Mouse (Mus musculus) WW6 (cell line): ENCODE measurements around the gene Slc25a19.
"Not testable (repeated sequence)": the region's sequence is repeated elsewhere in the genome, so short reads cannot be mapped to it uniquely, and the experiment has no call there.

Experiments used
- DNase-seq: peaks from one replicate; pipeline ENCODE4 v3.0.0-alpha.2; 2013; ENCODE audit warnings: low read depth, low spot score

Gene Slc25a19

GRCm38 (mm10) chr11:115627705-115628464 lies at the start of gene Slc25a19:
Gene Slc25a19 (minus strand): TSS chr11:115628295.
- peak; percentile 100 for DNase-seq

DNA sequence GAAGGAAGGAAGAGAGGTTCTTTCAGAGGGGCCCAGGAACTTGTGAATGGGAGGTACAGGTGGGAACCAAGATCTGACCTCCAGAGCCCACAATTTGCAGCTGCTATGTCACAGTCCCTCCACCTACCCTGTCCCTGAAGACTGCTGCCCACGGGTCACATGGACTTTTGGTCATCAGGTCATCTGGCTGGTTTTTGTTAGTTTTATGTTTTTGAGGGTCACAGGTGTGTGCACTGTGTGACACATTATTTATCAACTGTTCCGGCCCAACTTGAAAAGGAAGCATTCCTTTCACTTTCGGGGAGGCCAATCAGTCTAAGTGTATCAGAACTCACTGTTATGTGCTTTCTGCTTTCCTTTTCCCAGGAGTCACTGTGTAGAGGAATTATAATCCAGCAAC lies 49.4 kb upstream of the Slc25a19 start:
- no peak for DNase-seq

- no peak for DNase-seq
Measured at GRCm38 (mm10) chr11:115676738-115677137, 48.6 kb upstream of the Slc25a19 start.

GRCm38 (mm10) chr11:115674235-115674865 lies 46.3 kb upstream of the Slc25a19 start:
- DNase-seq, result no peak

GRCm38 (mm10) chr11:115673471-115674234 lies 45.6 kb upstream of the Slc25a19 start:
- DNase-seq, result no peak

- no peak for DNase-seq
Measured at GRCm38 (mm10) chr11:115672226-115672987, 44.3 kb upstream of the Slc25a19 start.

DNA sequence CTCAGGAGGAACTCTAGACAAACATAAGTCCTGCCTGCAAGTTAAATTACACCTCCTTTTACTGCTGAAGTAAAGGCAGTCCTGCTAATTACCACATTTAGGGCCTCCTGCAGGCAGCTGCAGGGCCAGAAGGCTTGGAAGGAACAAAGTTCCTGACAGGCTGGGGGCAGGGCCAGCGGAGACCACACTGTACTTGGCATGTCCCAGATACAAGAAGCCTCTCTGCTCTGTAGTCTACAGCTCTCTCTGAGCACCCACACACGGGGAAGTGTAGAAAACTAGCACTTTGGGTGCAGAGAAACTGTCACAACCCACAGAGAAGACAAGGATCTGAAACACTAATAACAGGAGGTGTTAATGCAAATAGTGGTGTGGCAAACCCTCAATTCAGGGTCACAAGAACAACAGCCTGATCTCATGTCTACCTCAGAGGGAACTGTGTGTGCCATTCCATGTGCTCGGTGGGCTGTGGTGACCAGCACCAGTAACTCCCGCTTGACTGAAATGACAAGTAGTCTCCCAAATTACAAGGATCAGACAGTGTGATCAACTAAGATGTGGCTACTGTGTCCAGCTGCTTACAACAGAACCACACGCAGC lies 42.5 kb upstream of the Slc25a19 start:
- DNase-seq, result no peak

- DNase-seq, result no peak
Measured at GRCm38 (mm10) chr11:115663676-115664335, 35.7 kb upstream of the Slc25a19 start.

DNA sequence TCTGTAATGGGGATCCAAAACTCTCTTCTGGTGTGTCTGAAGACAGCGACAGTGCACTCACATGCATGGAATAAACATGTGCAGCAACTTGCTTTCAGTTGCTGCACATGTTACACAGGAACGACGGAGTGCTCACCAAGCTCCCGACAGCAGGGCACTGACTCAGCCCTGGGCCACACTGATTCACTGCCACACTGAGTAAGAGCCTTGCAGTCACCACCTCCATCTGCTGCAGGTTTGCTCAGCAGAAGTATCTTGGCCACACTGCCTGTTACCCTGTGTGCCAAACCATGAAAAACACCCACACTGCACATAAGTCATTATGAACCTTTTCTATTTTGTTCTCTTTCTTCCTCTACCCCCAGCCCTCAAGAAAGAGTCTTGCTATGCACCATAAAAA lies 32.3 kb upstream of the Slc25a19 start:
- DNase-seq, result no peak

DNA sequence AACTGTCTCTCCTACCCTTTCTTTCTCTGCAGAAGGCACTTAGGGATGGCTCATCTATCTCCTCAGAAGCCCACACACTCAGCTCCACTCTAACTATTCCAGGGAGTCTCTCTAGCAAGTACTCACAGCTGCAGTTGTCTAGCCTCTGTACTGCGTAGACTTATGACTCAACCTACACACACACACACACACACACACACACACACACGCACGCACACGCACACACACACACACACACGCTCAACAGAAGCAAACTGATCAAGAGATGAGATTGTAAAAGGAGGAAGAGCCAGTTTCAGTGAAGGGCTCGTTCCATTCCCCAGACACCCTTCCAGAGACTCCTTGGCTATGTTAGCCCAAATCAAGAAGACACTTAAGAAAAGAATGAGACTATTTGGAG lies 30.4 kb upstream of the Slc25a19 start:
- DNase-seq, result no peak

- DNase-seq, result no peak
Measured at GRCm38 (mm10) chr11:115654128-115654527, 26.0 kb upstream of the Slc25a19 start.

DNA sequence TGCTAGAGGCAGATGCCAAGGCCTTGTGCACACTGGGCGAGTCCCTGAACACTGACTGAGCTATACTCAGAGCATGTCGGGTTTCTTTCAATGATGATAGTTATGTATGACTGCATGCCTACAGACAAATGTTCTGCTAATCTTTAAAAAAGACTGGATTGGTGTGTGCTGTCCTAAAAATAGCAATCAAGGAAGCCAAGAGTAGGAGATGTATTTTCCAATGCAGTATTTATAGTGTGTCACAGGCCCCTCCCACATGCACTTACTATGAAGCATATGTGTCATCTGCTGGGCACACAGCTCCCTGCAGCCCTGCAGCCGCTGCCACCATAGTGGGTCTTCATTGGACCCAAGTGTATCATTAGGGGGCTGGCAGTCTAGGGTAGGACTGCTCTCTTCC lies 25.1 kb upstream of the Slc25a19 start:
- no peak for DNase-seq

GRCm38 (mm10) chr11:115651680-115652079 lies 23.6 kb upstream of the Slc25a19 start:
- no peak for DNase-seq

- DNase-seq, result no peak
Measured at GRCm38 (mm10) chr11:115649706-115650105, 21.6 kb upstream of the Slc25a19 start.

- peak; percentile 61 for DNase-seq
Measured at GRCm38 (mm10) chr11:115647459-115647858, 19.4 kb upstream of the Slc25a19 start.

DNA sequence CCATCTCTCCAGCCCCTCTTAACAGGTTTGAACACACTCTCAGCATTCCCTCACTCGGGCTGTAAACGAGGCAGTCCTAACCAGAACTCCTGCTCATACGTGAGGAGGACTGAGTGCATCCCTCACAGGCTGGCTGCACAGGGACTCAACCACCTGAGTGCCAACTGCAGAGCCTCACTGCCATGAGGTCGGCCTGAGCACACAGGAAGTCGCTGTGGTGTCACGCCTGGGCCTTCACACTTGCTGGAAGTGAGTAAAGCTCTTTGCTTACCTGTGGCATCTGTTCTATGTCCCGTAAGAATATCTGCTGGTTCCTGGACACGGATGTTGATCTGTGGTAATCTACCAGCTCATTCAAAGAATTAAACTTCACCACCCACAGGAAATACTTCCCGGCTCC lies 18.3 kb upstream of the Slc25a19 start:
- DNase-seq, result no peak

GRCm38 (mm10) chr11:115645498-115645897 lies 17.4 kb upstream of the Slc25a19 start:
- DNase-seq, result not testable (repeated sequence)

DNA sequence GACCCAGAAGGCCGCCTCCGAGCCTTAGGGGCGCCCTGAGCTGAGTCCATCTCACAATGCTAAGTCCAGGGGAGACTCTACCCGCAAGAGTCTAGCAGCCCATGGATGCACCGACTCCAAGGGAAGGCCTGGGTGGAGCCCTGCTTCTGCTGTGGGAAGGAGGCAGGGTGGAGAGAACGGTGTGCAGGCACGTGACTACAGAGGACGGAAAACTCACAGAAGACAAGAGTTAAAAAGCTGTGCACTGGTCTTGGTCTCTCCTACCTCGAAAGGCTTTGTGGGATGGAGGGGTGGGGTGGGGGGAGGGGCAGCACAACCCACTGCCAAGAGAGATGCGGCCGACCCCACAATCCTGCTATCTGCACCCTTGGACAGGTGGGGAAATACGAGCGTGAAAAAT lies 16.2 kb upstream of the Slc25a19 start:
- DNase-seq, result no peak

DNA sequence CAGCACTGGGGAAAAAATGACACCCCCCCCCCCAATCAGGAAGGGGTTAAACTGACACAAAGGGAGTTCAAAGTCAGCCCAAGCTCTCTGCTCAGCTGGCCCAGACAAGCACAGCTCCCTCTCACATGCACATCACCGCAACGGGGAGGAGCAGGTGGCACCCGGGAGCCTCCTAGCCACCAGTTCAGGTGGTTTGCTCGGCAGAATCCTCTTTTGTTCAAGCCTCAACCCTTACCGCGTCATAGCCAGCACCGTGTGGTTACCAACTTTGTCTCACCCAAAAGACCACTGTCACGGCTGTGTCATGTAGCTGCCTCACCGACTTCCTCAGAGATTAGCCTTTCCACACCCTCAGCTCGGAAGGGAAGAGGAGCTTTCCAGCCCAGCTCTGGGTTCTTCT lies 15.2 kb upstream of the Slc25a19 start:
- DNase-seq, result no peak

GRCm38 (mm10) chr11:115642705-115643104 lies 14.6 kb upstream of the Slc25a19 start:
- DNase-seq, result no peak

DNA sequence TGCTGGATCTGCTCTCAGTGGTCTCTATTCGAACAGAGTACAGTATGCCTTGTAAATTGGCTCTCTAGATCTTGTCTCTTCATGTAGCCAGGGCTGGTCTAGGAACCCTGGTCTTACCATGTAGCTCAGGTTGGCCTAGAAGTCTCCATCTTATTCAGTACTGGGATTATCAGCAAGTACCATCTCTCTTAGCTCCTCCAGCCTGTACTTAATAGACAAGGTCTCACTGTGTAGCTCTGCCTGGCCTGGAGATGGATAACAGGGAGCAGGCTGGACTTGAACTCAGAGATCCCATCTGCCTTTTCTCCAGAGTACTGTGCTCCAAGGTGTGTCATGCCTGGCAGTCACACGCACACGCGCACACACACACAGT lies 13.6 kb upstream of the Slc25a19 start:
- DNase-seq, result no peak
